Mouse (Mus musculus) heart, postnatal 25 days (tissue): ENCODE measurements around the gene Zkscan1. TPM values are rescaled to one million over a fixed set of nuclear protein-coding genes. Genes with fewer than 3 reads are reported as not detected.

Experiments used
- DNase-seq: peaks from one replicate; pipeline ENCODE4 v3.0.0; 2022; ENCODE audit warnings: low spot score
- intact Hi-C: fragments of 180-260 bp; cut with DNase I; formaldehyde crosslinking; loops from one replicate; pipeline ENCODE4 v1.15.1; 2025
- total RNA-seq, 2 experiments: library from RNA; stranded (reverse); gene quantifications; 2 replicates each; pipeline ENCODE4 v1.2.3; 2021

Gene Zkscan1
- total RNA-seq, 2 experiments from 2014 or later = 14.3 to 16.2 TPM

DNA sequence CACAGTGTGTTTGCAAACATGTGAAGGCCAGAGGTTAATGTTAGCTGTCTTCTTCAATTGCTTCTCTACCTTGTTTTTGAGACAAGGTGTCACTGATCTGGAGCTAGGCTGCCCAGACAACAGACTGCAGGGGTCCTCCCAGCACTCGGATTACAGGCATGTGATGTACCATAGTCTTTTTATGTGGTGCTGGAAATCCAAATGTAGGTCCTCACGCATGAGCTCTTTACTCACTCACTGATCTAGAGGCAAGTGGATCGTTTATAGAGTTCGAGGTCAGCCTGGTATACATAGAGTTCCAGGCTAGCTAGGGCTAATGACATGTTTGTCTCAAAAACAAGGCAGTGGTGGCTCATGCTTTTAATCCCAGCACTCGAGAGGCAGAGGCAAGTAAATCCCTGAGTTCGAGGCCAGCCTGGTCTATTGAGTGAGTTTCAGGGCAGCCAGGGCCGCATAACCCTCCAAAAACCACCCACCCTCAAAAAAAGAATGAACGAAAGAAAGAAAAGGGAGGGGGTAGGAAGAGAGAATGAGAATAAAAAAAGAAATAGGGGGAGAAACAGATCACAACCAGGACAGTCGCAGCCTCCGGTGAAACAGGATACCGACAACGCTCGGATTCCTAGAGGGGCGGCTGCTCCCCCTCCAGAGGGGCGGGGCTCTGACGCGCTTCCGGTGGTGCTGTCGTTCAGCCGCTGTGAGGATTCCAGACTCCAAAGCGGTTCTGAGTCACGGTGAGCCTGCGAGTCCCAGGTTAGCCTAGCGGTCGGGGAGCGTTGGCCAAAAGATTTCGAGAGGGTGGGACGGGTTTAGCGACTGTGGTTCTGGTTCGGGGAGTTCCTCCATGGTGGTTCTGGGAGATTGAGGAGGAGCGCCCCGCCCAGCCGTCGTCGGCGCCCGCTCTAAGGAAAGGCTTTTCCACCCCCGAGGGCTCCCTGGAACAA lies 31.6 kb downstream of the Zkscan1 start, which contains the start of gene Zscan21:
TSS of gene Zscan21 (plus strand) at position 649 of the 944 bp plus-strand sequence.
- intact Hi-C loops = loop anchor here (2.0 kb wide), 1 partner anchor 38 kb away; the partner anchor contains the start of gene Zfp113
- peak; percentile 85 for DNase-seq

DNA sequence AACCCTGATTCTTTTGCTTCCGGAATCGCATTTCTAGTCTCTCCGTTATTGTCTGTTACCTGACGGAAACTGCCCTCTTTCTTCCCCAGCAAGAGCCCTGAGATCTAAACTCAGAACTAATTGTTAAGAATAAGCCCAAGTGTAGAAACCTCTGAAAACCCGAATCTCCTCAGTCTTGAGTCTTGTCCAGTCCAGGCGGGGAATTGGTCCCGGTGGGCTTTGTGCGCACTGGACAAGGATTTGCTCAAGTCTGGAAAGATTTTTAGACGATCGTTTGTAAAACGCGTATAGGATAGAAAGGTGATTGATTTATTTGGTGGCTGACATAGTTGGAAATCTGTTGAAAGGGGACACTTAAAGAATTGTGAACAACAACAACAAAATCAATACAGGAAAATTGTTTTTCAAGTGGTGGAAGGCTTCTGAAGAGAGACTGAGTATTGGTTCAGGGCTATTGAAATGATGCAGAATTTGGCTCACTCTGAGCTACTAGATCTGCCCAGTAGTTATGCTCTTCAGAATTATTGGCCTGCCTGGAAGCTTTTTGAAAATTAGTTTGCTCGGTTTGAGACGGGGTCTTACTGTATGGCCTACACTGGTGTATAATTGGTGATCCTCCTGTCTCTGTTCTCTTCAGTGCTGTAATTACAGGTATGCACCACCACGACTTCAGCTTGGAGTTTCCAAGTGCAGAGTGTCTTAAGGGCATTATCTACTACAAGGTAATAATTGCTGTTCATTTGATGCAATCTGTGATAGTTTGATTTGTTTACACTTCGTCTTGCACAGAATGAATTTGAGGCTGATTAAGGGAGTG lies 32.5 kb downstream of the Zkscan1 start:
- DNase-seq = no peak
- intact Hi-C loops = loop anchor here (2.0 kb wide), 1 partner anchor 37 kb away; the partner anchor contains the start of gene Zfp113

DNA sequence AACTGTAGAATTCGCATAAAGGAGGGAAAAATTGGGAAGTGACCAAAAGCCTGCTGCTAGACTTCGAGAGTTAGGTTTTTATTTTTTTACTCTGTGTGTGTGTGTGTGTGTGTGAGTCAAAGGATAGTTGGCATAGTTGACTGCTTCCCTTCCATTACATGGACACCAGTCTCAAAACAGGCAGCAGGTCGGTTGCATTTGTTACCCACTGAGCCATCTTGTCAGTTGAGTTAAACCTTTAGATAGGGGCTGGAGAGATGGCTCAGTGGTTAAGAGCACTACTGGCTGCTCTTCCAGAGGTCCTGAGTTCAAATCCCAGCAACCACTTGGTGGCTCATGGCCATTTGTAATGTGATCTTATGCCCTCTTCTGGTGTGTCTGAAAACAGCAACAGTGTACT lies 33.2 kb downstream of the Zkscan1 start:
- intact Hi-C loops = no loop called here
- DNase-seq = no peak

DNA sequence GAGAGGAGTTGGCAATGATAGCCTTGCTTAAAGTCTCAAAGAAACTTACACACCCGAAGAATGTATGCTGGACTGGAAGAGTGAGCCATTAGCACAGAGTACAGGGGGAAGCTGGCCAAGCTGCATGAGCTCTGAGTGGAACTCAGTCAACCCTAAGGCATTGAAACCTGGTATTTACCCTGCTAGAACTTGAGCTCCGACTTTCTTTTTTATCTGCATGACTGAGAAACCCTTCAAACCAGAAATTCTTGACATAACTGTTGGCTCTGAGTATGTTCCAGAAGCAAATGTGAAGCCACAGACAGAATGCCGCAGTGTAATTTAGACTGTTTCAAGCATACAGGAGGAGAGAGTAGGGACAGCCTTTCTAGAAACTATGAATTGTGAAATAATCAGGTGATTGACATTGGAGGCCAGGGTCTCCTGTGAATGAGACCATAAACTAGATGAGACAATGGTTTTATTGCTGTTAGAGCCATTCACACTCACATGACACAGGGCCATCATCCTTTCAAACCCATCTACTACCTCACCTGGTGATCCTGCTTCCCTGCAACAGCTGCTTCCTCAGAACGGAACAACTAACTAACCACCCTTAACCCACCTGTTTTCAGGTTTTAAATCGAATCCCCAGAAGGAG lies 47.7 kb downstream of the Zkscan1 start:
- intact Hi-C loops = no loop called here
- DNase-seq = no peak

GRCm38 (mm10) chr5:138137257-138137656 lies 52.4 kb downstream of the Zkscan1 start:
- intact Hi-C loops = loop anchor here (5.0 kb wide), 1 partner anchor 250 kb away; no protein-coding TSS in a partner anchor
- DNase-seq = no peak

GRCm38 (mm10) chr5:138137935-138138549 lies 53.2 kb downstream of the Zkscan1 start:
- no peak for DNase-seq
- intact Hi-C loops = loop anchor here (5.0 kb wide), 1 partner anchor 251 kb away; no protein-coding TSS in a partner anchor

DNA sequence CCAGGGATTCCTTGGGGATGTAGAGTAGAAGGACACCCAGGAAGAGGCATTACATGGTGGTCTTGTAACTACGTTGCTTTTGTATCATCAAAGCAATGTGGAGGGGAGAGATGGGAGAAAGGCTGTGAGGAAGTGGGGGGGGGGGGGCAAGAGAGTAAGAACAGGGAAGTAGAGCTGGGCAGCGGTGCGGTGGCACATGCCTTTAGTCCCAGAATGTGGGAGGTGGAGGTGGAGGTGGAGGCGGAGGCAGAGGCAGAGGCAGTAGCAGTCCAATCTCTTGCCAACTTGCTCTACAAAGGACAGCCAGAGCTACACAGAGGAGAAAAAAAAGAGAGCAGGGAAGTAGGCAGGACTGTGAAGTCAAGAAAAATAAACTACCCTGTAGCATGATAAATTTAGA lies 53.7 kb downstream of the Zkscan1 start:
- intact Hi-C loops = loop anchor here (5.0 kb wide), 1 partner anchor 251 kb away; no protein-coding TSS in a partner anchor
- no peak for DNase-seq

DNA sequence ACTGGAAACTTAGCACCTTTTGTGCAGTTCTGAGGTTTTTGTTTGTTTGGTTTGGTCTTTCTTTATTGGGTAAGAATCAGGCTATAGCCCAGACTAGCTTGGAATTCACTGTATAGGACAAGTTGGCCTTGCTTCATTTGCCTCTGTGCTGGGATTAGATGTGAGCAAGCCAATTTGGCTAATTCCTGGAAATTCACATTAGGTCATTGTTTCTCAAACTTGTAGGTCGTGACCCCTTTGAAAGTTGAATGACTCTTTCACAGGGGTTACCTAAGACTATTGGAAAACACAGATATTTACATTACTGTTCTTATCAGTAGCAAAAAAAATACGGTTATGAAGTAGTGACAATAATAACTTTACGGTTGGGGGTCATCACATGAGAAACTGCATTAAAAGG lies 69.5 kb downstream of the Zkscan1 start:
- no peak for DNase-seq
- intact Hi-C loops = loop anchor here (2.0 to 5.0 kb wide), 2 partner anchors 38 to 67 kb away; partner anchors contain the start of genes Zkscan1 and Zscan21

DNA sequence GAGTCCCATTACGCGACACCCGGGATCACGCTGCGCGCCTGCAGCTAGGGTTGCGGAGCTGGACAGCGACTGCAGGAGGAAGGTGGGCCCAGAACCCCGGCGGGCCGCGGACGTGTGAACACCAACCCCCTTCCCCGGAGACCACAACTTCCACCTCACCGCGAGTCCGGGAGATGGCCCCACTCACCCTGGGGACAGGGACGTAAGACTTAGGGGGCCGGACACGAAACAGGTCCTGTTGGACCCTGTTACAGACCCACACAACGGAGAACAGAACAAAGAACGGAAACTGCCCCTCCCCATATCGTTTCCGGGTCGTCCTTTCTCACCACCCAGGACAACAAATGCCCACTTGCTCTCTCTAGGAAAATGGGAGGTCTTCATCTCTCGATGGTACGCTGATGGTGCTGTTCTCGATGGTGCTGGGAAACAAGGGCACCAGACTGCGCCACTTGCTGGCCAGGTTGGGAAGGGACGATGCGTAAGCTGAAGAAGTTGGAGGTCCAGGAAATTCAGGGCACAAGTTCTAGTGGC lies 70.6 kb downstream of the Zkscan1 start, which contains the start of gene Zfp113:
TSS of gene Zfp113 (minus strand) at position 302 of the 534 bp plus-strand sequence.
- DNase-seq = peak; percentile 80
- intact Hi-C loops = loop anchor here (2.0 kb wide), 1 partner anchor 39 kb away; the partner anchor contains the start of gene Zscan21

Other genes with a start within 250 kb of the Zkscan1 start
- gene Pilra, start 248.8 kb upstream of the Zkscan1 start, total RNA-seq = 1 to 10 TPM; 1.7 to 1.9 TPM
- under 1 TPM; 0.61 to 0.83 TPM for gene Pilrb1, start 227.0 kb upstream of the Zkscan1 start, total RNA-seq
- under 1 TPM in 1 of 2 experiments, not detected in 1; 0.81 TPM for gene Pilrb2, start 213.3 kb upstream of the Zkscan1 start, total RNA-seq
- gene Cyp3a13, start 163.5 kb upstream of the Zkscan1 start, total RNA-seq = under 1 TPM; 0.17 to 0.31 TPM
- under 1 TPM; 0.26 to 0.42 TPM for gene Gjc3, start 122.0 kb upstream of the Zkscan1 start, total RNA-seq
- not detected for gene Azgp1, start 103.6 kb upstream of the Zkscan1 start, total RNA-seq
- not detected for gene Smok3a, start 63.8 kb upstream of the Zkscan1 start, total RNA-seq
- gene Smok3b, start 63.7 kb upstream of the Zkscan1 start, total RNA-seq = not detected
- not detected for gene Smok3c, start 31.9 kb upstream of the Zkscan1 start, total RNA-seq
- gene Zscan21, start 31.8 kb downstream of the Zkscan1 start, total RNA-seq = 10 to 100 TPM; 10.5 to 13.2 TPM
- gene Zfp113, start 70.7 kb downstream of the Zkscan1 start, total RNA-seq = 10 to 100 TPM in 1 of 2 experiments, 1 to 10 TPM in 1; 9.6 to 11.0 TPM
- gene Cops6, start 76.0 kb downstream of the Zkscan1 start, total RNA-seq = 100 to 1,000 TPM; 124 to 126 TPM
- 1 to 10 TPM; 8.9 to 9.3 TPM for gene Ap4m1, start 86.9 kb downstream of the Zkscan1 start, total RNA-seq
- 10 to 100 TPM; 11.2 to 11.9 TPM for gene Mcm7, start 87.3 kb downstream of the Zkscan1 start, total RNA-seq
- gene Taf6, start 102.4 kb downstream of the Zkscan1 start, total RNA-seq = 10 to 100 TPM; 29.9 to 32.9 TPM
- gene Cnpy4, start 102.4 kb downstream of the Zkscan1 start, total RNA-seq = 1 to 10 TPM; 5.9 to 7.1 TPM
- 1 to 10 TPM; 2.6 to 2.8 TPM for gene Mblac1, start 109.2 kb downstream of the Zkscan1 start, total RNA-seq
- gene Nxpe5, start 140.8 kb downstream of the Zkscan1 start, total RNA-seq = 1 to 10 TPM in 1 of 2 experiments, under 1 TPM in 1; 0.96 to 1.2 TPM
- gene Lamtor4, start 170.4 kb downstream of the Zkscan1 start, total RNA-seq = 10 to 100 TPM; 55.3 to 61.0 TPM
- 1 to 10 TPM; 3.1 to 3.8 TPM for gene BC037034, start 178.9 kb downstream of the Zkscan1 start, total RNA-seq
- gene Gal3st4, start 187.8 kb downstream of the Zkscan1 start, total RNA-seq = under 1 TPM; 0.14 to 0.26 TPM
- not detected for gene Gm43720, start 194.9 kb downstream of the Zkscan1 start, total RNA-seq
- gene Gpc2, start 194.9 kb downstream of the Zkscan1 start, total RNA-seq = under 1 TPM; 0.08 to 0.18 TPM
- not detected for gene Stag3, start 195.2 kb downstream of the Zkscan1 start, total RNA-seq